Mouse (Mus musculus): ENCODE results near the gene Myo9a. TPM values are rescaled to one million over a fixed set of nuclear protein-coding genes. Genes with fewer than 3 reads are reported as not detected.
A peak's percentile ranks its signal among the peaks of the same experiment; 100 is the strongest.

Gene Myo9a
- polyA plus RNA-seq (2014; fragmentation: Nextera tagmentation; extraction: Ambion mirVana), result 22.2 and 24.5 TPM in 2 replicates

DNA sequence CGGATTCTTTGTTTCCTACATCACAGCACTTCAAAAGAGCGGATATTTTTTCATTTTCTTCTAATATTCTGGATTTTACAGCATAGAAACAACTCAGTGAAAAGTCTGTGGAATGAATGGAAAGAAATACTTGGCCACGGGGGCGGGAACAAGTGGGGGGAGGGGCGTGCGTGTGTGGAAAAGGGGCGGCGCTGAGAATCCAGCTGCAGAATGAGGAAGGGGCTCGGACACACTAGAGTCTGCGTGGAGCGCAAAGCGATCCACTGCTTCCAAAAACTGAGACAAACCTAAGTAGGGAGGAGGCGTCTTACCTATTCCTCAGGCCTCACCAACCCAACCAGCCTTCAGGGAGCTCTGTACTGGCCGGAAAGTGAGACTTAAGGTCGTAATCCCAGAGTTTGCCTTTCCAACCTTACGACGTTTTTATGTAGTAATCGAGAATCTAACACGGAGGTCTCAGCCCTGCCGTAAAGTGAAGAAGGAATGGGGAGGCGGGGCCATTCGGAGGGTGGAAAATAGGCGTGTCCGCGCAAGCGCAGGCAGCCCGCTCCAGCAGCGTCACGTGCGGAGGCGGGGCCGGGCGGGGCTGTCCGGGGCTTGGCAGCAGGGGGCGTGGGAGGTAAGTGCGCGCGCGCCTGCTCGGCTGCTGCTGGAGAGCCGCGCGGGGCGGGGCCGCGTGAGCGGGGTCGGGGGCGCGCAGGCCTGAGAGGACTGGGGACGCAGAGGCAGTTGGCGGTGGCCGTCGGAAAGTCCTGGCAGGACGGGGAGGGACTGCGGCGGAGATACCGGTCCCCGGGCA is at the start of gene Myo9a, which contains the start of gene Senp8:
Myo9a (plus strand) TSS at position 630 of the 799 bp plus-strand sequence.
Senp8 (minus strand) TSS at position 444 of the 799 bp plus-strand sequence.
- H3K4me3 ChIP-seq (ENCODE audit: low read depth, low read length), result peak within 1 kb of the TSS; percentile 84
- H3K9ac ChIP-seq (ENCODE audit: low read length), result peak within 1 kb of the TSS; percentile 90
- no peaks in the 10 kb centered on the region for H3K27me3 ChIP-seq (ENCODE audit: control insufficient read depth, insufficient read depth, low read length)
- no peaks in the 10 kb centered on the region for H3K36me3 ChIP-seq (ENCODE audit: control insufficient read depth, insufficient read depth, low read length)
- H3K9me3 ChIP-seq (ENCODE audit: control insufficient read depth, low read length), result no peaks in the 10 kb centered on the region
- peaks cover 6% of the 10 kb centered on the region; the same call in 1 of the 2 replicates for H3K4me1 ChIP-seq (ENCODE audit: control insufficient read depth, insufficient read depth, low read length)
- under 1% methylated on average over 58 of the region's 59 CpGs for WGBS
- peak within 1 kb of the TSS; percentile 75 for H3K4me2 ChIP-seq (ENCODE audit: low read depth)
- H3K27ac ChIP-seq (ENCODE audit: low read depth, low read length), result peak within 1 kb of the TSS; percentile 81
- ATAC-seq (ENCODE audit: insufficient read depth, low FRiP score, low TSS enrichment) (peak; percentile 91), DNase-seq (ENCODE audit: low spot score) (peak; percentile 99)

DNA sequence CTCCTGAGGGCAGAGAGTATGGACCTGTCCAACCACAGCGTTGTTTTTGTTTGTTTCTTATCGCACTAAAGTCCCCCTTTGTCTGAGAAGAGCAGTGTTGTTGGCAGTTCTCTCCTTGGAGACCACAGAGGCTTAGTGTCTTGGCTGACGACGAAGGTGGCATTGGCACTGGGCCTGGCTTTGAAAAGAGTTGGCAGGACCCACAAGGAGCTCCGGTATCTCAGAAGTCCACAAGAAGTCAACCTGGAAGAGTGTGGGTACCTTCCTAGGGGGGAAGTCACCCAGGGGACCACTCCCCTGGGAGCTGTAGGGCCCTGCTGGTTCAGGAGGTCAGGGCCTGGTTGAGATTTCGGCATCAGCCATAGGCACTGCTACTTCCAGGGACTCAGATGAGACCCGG is 49.6 kb upstream of the Myo9a start:
- no peak for DNase-seq (ENCODE audit: low spot score)
- no peaks in the 10 kb centered on the region for H3K9me3 ChIP-seq (ENCODE audit: control insufficient read depth, low read length)
- no peaks in the 10 kb centered on the region for H3K4me1 ChIP-seq (ENCODE audit: control insufficient read depth, insufficient read depth, low read length)
- ATAC-seq (ENCODE audit: insufficient read depth, low FRiP score, low TSS enrichment), result no peak
- H3K4me3 ChIP-seq (ENCODE audit: low read depth, low read length), result no peak overlapping the region
- H3K27me3 ChIP-seq (ENCODE audit: control insufficient read depth, insufficient read depth, low read length), result no peaks in the 10 kb centered on the region
- no peaks in the 10 kb centered on the region for H3K36me3 ChIP-seq (ENCODE audit: control insufficient read depth, insufficient read depth, low read length)
- no peak overlapping the region for H3K9ac ChIP-seq (ENCODE audit: low read length)
- H3K4me2 ChIP-seq (ENCODE audit: low read depth), result no peak overlapping the region
- no peak overlapping the region for H3K27ac ChIP-seq (ENCODE audit: low read depth, low read length)
- WGBS, result 87% methylated on average over 7 of the region's 7 CpGs

GRCm38 (mm10) chr9:59703099-59703498 is 47.6 kb upstream of the Myo9a start:
- H3K4me2 ChIP-seq (ENCODE audit: low read depth), result no peak overlapping the region
- H3K36me3 ChIP-seq (ENCODE audit: control insufficient read depth, insufficient read depth, low read length), result no peaks in the 10 kb centered on the region
- 70% methylated on average over 6 of the region's 6 CpGs for WGBS
- no peak overlapping the region for H3K4me3 ChIP-seq (ENCODE audit: low read depth, low read length)
- no peaks in the 10 kb centered on the region for H3K27me3 ChIP-seq (ENCODE audit: control insufficient read depth, insufficient read depth, low read length)
- H3K4me1 ChIP-seq (ENCODE audit: control insufficient read depth, insufficient read depth, low read length), result no peaks in the 10 kb centered on the region
- H3K27ac ChIP-seq (ENCODE audit: low read depth, low read length), result no peak overlapping the region
- H3K9me3 ChIP-seq (ENCODE audit: control insufficient read depth, low read length), result no peaks in the 10 kb centered on the region
- no peak overlapping the region for H3K9ac ChIP-seq (ENCODE audit: low read length)
- DNase-seq (ENCODE audit: low spot score) (no peak), ATAC-seq (ENCODE audit: insufficient read depth, low FRiP score, low TSS enrichment) (no peak)

- WGBS, result 68% methylated on average over 10 of the region's 10 CpGs
- ATAC-seq (ENCODE audit: insufficient read depth, low FRiP score, low TSS enrichment) (no peak), DNase-seq (ENCODE audit: low spot score) (no peak)
- Histone ChIP-seq H3K36me3 (ENCODE audit: control insufficient read depth, insufficient read depth, low read length) (no peaks in the 10 kb centered on the region), H3K9ac (ENCODE audit: low read length) (no peak overlapping the region), H3K4me1 (ENCODE audit: control insufficient read depth, insufficient read depth, low read length) (no peaks in the 10 kb centered on the region), H3K4me3 (ENCODE audit: low read depth, low read length) (no peak overlapping the region), H3K27me3 (ENCODE audit: control insufficient read depth, insufficient read depth, low read length) (no peaks in the 10 kb centered on the region), H3K27ac (ENCODE audit: low read depth, low read length) (no peak overlapping the region), H3K9me3 (ENCODE audit: control insufficient read depth, low read length) (no peaks in the 10 kb centered on the region), H3K4me2 (ENCODE audit: low read depth) (no peak overlapping the region)
Observed at GRCm38 (mm10) chr9:59706850-59707825, 43.6 kb upstream of the Myo9a start.

DNA sequence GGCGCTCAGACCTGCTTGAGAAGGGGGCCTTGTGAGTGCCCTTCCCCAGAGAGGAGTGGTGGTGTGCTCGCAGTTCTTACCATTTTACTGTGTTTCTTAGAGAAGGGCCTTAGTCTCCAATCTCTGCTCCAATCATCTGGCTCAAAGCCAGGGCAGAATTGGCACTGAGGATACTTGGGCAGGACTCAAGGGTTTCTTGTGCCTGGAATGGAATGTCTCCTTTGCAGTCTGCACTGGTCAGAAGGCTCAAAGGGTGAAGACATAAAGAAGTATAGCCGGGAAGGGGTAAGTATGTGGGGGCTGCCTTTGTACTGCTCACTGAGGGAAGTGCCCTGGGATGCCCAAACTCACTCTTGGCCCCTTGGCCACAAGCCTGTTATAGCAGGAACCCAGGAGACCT is 41.5 kb upstream of the Myo9a start:
- ATAC-seq (ENCODE audit: insufficient read depth, low FRiP score, low TSS enrichment) (no peak), DNase-seq (ENCODE audit: low spot score) (no peak)
- no peak overlapping the region for H3K4me2 ChIP-seq (ENCODE audit: low read depth)
- no peak overlapping the region for H3K4me3 ChIP-seq (ENCODE audit: low read depth, low read length)
- no peaks in the 10 kb centered on the region for H3K27me3 ChIP-seq (ENCODE audit: control insufficient read depth, insufficient read depth, low read length)
- 84% methylated on average over 3 of the region's 3 CpGs for WGBS
- no peak overlapping the region for H3K27ac ChIP-seq (ENCODE audit: low read depth, low read length)
- no peak overlapping the region for H3K9ac ChIP-seq (ENCODE audit: low read length)
- no peaks in the 10 kb centered on the region for H3K36me3 ChIP-seq (ENCODE audit: control insufficient read depth, insufficient read depth, low read length)
- H3K4me1 ChIP-seq (ENCODE audit: control insufficient read depth, insufficient read depth, low read length), result no peaks in the 10 kb centered on the region
- H3K9me3 ChIP-seq (ENCODE audit: control insufficient read depth, low read length), result no peaks in the 10 kb centered on the region

DNA sequence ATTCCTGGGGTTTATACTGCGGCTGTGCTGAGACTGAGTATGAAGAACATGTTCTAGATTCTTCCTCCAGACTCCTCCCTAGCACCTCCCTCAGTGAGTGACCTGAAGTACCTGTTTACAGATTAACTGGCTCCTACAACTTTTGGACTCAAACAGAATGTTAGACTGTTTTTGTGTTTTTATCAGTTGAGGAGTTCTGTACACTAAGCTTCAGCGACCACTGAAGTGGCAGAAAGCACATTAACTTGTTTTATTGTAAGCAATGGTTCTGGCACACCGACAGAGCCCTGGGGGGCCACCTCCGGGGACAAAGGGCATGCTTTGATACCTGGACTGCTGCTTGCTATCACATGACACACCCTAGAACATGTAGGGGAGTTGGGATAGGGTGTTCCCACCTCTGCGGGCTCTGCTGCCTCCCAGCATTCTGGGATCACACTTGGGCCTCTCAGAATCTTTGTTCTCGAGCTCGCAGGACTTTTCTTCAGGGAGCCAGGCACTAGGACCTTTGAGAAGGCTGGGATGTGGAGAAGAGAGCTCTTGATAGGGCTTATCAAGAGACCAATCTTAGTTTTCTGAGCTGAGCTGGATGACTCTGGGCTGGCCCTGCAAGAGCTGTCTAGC is 34.3 kb upstream of the Myo9a start:
- H3K4me2 ChIP-seq (ENCODE audit: low read depth), result no peak overlapping the region
- DNase-seq (ENCODE audit: low spot score) (no peak), ATAC-seq (ENCODE audit: insufficient read depth, low FRiP score, low TSS enrichment) (no peak)
- no peaks in the 10 kb centered on the region for H3K27me3 ChIP-seq (ENCODE audit: control insufficient read depth, insufficient read depth, low read length)
- no peak overlapping the region for H3K27ac ChIP-seq (ENCODE audit: low read depth, low read length)
- H3K9me3 ChIP-seq (ENCODE audit: control insufficient read depth, low read length), result no peaks in the 10 kb centered on the region
- no peak overlapping the region for H3K9ac ChIP-seq (ENCODE audit: low read length)
- H3K36me3 ChIP-seq (ENCODE audit: control insufficient read depth, insufficient read depth, low read length), result no peaks in the 10 kb centered on the region
- 82% methylated on average over 7 of the region's 7 CpGs for WGBS
- H3K4me3 ChIP-seq (ENCODE audit: low read depth, low read length), result no peak overlapping the region
- no peaks in the 10 kb centered on the region for H3K4me1 ChIP-seq (ENCODE audit: control insufficient read depth, insufficient read depth, low read length)

GRCm38 (mm10) chr9:59718237-59718636 is 32.5 kb upstream of the Myo9a start:
- Histone ChIP-seq H3K4me3 (ENCODE audit: low read depth, low read length) (no peak overlapping the region), H3K9me3 (ENCODE audit: control insufficient read depth, low read length) (no peaks in the 10 kb centered on the region), H3K9ac (ENCODE audit: low read length) (no peak overlapping the region), H3K36me3 (ENCODE audit: control insufficient read depth, insufficient read depth, low read length) (no peaks in the 10 kb centered on the region), H3K4me1 (ENCODE audit: control insufficient read depth, insufficient read depth, low read length) (no peaks in the 10 kb centered on the region), H3K4me2 (ENCODE audit: low read depth) (no peak overlapping the region), H3K27ac (ENCODE audit: low read depth, low read length) (no peak overlapping the region), H3K27me3 (ENCODE audit: control insufficient read depth, insufficient read depth, low read length) (no peaks in the 10 kb centered on the region)
- DNase-seq (ENCODE audit: low spot score) (no peak), ATAC-seq (ENCODE audit: insufficient read depth, low FRiP score, low TSS enrichment) (no peak)
- 92% methylated on average over 4 of the region's 4 CpGs for WGBS

DNA sequence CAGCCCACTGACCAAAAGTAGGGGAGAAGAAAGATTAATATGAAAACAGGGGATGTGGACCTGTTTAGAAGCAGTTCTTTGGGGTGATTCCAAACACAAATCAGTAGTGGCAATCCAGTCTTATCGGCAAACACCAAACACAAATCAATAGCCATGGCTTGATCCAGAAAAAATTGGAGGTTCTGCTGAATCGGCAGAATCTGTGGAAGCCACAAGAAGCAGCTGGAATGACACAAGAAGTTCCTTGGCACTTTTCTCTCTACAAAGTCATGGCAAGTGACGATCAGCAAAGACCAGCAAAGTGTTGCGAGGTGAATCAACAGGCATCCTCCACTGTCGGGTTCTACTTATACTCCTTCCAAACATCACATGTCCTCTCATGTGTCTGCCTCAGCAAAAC is 29.6 kb upstream of the Myo9a start:
- Histone ChIP-seq H3K4me2 (ENCODE audit: low read depth) (no peak overlapping the region), H3K4me1 (ENCODE audit: control insufficient read depth, insufficient read depth, low read length) (no peaks in the 10 kb centered on the region), H3K27ac (ENCODE audit: low read depth, low read length) (no peak overlapping the region), H3K4me3 (ENCODE audit: low read depth, low read length) (no peak overlapping the region), H3K27me3 (ENCODE audit: control insufficient read depth, insufficient read depth, low read length) (no peaks in the 10 kb centered on the region), H3K9ac (ENCODE audit: low read length) (no peak overlapping the region), H3K36me3 (ENCODE audit: control insufficient read depth, insufficient read depth, low read length) (no peaks in the 10 kb centered on the region), H3K9me3 (ENCODE audit: control insufficient read depth, low read length) (no peaks in the 10 kb centered on the region)
- DNase-seq (ENCODE audit: low spot score) (no peak), ATAC-seq (ENCODE audit: insufficient read depth, low FRiP score, low TSS enrichment) (no peak)
- 83% methylated on average over 5 of the region's 5 CpGs for WGBS

Data from neural tube, embryonic 11.5 days (tissue).